Mouse (Mus musculus) MEL (cell line): ENCODE results near the gene Filip1l.

Source experiments
- CHD1 ChIP-seq: IDR thresholded peaks from 2 replicates; pipeline ENCODE4 v1.6.1; 2012; ENCODE audit warnings: low read depth, mild to moderate bottlenecking, inconsistent platforms, low read length, improper control_type of control experiment
- CTCF ChIP-seq, 3 experiments: IDR thresholded peaks in 2 of 3; conservative IDR thresholded peaks in 1 of 3; 2 replicates each; pipeline ENCODE4 v1.5.1; 2011 to 2012; ENCODE audit warnings: low read length in 3 of 3, low read depth in 2 of 3, mild to moderate bottlenecking in 2 of 3, improper control_type of control experiment in 1 of 3, inconsistent platforms in 1 of 3, mixed read lengths in 1 of 3, moderate library complexity in 1 of 3; ENCODE audit not compliant: control insufficient read depth in 1 of 3, insufficient read depth in 1 of 3, poor library complexity in 1 of 3, severe bottlenecking in 1 of 3
- JUND ChIP-seq: IDR thresholded peaks from 2 replicates; pipeline ENCODE4 v1.6.1; 2011; ENCODE audit warnings: low read depth, mild to moderate bottlenecking, improper control_type of control experiment, low read length
- MYB ChIP-seq: IDR thresholded peaks from 2 replicates; pipeline ENCODE4 v1.6.1; 2011; ENCODE audit warnings: mild to moderate bottlenecking, low read depth, low read length, improper control_type of control experiment
- ZKSCAN1 ChIP-seq: IDR thresholded peaks from 2 replicates; pipeline ENCODE4 v1.6.1; 2012; ENCODE audit warnings: low read depth, mild to moderate bottlenecking, inconsistent platforms, low read length, improper control_type of control experiment, moderate library complexity

DNA sequence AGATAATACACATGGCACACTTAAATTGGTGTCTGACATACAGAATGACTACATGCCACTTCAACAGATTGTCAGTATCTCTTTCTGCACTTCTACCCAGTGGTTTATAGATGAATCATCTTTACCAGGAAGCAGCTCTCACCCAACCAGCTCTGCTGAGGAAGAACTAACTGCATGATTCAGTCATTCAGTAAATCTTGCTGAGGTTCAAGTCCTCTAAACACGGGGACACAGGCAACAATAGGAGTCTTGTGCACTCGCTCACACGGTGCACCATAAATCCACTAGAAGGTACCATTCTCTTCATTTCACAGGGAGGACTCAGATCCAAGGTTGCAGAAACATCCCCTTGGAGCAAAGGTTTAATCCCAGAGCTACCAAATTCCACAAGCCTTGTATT lies 148.0 kb downstream of the Filip1l start:
- TF ChIP-seq MYB (no peak), CTCF (IDR thresholded peaks at IDR 0.05 in 2 of 3, conservative IDR thresholded peaks at IDR 0.05 in 1 of 3; ENCODE audit: control insufficient read depth in 1 of 3, insufficient read depth in 1 of 3, low read depth in 2 of 3, low read length in 3 of 3, poor library complexity in 1 of 3, severe bottlenecking in 1 of 3) (no peak), JUND (no peak), ZKSCAN1 (no peak), CHD1 (no peak)
